Mouse (Mus musculus) bone marrow, adult 2 months (tissue): ENCODE measurements at regions not wholly inside any gene's neighbourhood (a gene's known extent, or its start where the extent isn't known, plus 50 kb on each side); places are given as distances from the start of the nearest gene placed in this dataset.

Experiments
- CTCF ChIP-seq: fragments of 200-500 bp; IDR thresholded peaks from 2 replicates; pipeline ENCODE4 v1.5.1; 2011; ENCODE audit warnings: low read length, control low read depth; ENCODE audit not compliant: control insufficient read depth, insufficient read depth
- POLR2A ChIP-seq: fragments of 200-500 bp; IDR thresholded peaks from 2 replicates; pipeline ENCODE4 v1.6.1; 2011; ENCODE audit warnings: low read depth, mild to moderate bottlenecking, control low read depth, low read length, borderline replicate concordance; ENCODE audit not compliant: control insufficient read depth

DNA sequence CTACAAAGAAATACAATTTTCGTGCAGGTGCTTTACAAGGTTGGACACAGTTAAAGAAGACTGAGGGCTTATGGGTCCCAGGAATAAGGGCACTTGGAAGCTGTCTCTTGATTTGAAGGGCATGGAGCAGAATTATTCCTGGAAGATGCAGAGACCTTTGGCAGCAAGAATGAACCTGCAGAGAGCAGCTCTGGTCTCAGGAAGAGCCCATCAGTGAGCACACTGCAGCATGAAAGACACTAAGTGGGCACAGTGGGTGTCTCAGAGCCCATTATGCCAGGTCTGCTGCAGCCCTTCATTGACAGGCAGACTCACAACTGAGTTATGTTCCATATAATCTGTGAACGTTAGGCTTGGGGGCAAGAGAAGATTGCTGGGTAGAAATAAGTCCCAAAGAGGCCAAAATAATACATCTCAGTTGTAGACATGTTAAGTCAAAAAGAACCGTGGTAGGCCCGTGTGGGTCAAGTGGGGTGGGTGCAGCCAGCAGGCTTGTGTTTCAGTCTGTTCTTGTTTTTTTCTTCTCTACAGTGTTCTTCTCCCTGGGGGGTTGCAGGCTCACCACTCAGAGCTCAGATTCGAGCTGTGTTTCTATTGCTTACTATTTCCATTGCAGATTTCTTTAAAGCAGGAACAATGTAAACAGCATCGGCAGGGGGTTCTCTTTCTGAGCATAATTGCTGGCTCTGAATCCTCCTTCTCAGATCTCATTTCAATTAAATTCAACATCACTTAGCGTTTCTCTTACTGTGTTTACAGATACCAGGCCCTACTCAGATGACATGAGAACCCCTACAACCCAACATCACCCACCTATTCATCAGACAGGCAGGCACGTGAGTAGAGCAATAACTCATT is 347.1 kb downstream of the Med10 start:
- TF ChIP-seq POLR2A = no peak
- no peak for TF ChIP-seq CTCF
